Mouse (Mus musculus): Measurements from ENCODE around the gene Slc6a9.
A peak's percentile ranks its signal among the peaks of the same experiment; 100 is the strongest.

Gene Slc6a9

DNA sequence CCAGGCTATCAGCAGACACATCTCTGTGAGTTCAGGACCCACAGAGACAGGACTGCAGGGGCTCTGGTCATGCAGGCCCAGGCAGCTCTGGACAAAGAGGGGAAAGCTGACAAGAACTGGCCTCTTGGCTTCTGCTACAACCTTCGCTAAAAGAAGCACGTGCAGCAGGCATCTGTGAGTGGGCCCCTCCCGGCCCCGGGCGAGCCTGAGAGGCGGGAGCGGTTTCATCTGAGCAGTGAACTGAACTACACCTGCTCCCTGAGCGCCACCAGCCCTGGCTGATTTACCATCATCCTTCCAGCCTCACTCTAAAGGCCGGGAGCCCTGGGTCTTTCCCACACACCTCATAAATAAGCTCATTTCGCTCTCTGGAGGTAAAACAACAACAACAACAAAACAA lies 44.0 kb downstream of the Slc6a9 start:
- no peak for DNase-seq (ENCODE audit: low spot score in 2 of 2)

DNA sequence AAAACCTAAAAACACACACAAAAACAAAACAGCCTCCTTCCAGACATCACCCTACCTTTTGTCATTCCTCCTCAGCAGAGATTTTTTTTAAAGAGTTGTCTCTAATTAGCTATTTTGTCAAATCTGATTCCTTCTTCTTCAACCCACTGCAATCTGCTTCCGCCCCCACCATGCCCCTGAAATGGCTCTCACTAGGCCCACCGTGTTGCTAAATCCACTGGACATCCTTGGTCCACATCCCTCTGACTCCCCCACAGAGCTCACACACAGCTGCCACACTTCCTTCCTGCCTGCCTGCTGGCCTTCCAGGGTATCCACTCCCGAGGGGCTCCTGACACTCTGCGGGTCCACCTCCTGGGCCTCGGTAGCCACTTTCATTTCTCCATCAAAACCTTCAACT lies 44.4 kb downstream of the Slc6a9 start:
- DNase-seq (ENCODE audit: low spot score in 2 of 2), result no peak

DNA sequence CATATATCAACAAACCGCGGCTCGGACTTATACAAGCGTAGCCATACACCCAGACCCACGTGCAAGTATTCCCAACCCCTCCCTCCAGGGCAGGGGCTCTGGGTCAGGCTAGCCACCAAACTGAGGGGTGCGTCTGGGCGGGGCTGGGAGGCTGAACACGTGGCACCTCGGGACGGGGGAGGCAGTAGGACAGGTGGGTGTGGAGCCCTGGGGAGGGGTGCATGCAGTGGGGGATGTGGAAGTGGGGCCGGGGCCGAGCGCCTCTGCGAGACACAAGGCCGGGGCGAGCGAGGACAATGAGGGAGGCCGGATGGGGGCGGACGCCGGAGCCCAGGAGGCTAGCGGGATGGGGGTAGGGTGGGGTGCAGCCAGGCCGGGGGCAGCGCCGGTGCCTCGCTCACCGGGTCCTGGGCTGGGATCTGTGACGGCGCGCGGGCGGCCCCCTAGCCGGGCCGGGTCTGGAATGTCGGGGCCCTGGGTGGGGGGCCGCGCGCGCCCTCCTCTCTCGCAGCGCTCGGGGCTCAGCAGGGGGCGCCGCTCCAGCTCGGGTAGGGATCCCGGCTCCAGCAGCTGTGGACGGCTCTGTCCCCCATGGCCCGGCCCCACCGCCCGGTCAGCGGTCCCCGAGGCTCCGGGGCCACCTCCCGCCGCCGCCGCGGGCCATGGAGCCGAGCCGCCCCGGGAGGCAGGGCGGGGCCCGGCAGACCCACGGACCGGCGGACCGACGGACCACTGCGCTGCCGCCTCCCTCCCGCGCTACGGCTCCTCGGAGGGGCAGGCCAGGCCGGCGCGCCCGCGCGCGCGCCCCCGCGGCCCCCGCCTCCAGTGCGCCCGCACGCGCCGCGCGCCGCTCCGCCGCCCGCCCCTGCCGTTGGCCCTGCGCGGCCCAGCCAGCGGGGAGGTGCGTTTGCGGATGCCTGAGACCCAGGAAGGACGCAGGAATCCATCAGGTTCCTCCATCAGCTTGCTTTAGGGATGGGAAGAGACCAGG lies 48.7 kb downstream of the Slc6a9 start, which contains the start of gene B4galt2:
B4galt2 (minus strand) TSS at position 787 of the 991 bp plus-strand sequence.
- peak in 1 of 2 experiments; percentile 65 for DNase-seq (ENCODE audit: low spot score in 2 of 2)

GRCm38 (mm10) chr4:117884146-117884545 lies 49.8 kb downstream of the Slc6a9 start:
- no peak for DNase-seq (ENCODE audit: low spot score in 2 of 2)

- DNase-seq (ENCODE audit: low spot score in 2 of 2), result no peak
These were observed 50.8 kb downstream of the Slc6a9 start for GRCm38 (mm10) chr4:117885093-117885492.

DNA sequence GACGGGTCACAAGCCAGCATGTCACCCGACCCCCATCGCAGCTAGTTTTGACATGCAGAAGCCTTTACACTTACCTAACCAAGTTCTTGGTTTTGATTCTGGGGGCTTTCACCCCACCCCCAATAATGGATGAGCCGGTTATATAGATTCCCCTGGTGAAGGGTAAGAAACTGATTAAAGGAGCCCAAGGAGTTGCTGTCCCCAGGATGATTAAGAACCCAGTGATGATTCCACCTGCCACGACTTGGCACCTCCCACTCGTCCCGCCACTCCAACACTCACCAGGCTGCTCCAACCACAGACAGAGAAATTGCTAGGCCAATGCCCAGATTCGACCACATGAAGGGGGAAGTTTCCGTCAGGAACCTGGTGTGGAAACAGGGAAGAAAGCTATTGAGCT lies 51.7 kb downstream of the Slc6a9 start:
- DNase-seq (ENCODE audit: low spot score in 2 of 2), result no peak

GRCm38 (mm10) chr4:117886644-117887043 lies 52.3 kb downstream of the Slc6a9 start:
- no peak for DNase-seq (ENCODE audit: low spot score in 2 of 2)

GRCm38 (mm10) chr4:117887133-117887532 lies 52.8 kb downstream of the Slc6a9 start, which contains the start of gene Atp6v0b:
Gene Atp6v0b (minus strand): TSS chr4:117887333.
- DNase-seq (ENCODE audit: low spot score in 2 of 2), result peak; percentile 89 to 96

DNA sequence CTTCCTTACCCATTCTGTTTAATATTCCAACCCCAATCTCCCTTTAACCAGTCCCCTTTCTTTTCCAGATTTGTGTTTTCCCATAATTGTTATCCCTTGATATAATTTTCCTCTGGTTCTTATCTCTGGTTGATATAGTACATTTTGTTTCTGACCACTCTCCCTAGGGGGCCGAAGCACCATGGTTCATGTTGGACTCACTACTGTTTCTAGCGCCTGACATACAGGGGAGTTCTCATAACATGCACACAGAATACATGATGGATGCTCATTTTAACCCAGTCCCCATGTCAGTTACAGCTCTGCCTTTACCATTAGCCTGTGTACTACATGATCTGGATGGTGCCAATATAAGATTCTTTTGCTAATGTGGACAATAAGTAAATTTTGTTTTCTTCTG lies 53.6 kb downstream of the Slc6a9 start:
- no peak for DNase-seq (ENCODE audit: low spot score in 2 of 2)

DNA sequence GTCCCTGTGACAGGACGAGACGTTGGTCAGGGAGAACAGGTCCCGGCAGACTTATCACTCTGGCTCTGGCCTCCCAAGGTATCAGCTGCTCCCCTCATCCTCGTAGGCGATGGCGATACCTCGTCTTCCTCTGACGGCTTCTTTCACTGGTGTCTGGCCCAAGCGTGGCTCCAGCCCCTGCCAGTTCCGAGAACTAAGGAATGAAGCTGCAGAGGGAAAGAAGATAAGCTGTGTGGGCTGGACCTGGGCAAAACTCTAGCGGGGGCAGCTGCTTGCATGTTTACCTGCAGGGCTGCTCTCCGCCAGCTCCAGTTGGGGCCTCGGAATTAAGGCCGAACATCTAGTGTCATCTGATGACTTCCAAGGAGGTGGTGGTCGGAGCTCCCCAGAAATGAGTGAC lies 55.2 kb downstream of the Slc6a9 start:
- no peak for DNase-seq (ENCODE audit: low spot score in 2 of 2)

GRCm38 (mm10) chr4:117890031-117890430 lies 55.7 kb downstream of the Slc6a9 start:
- no peak for DNase-seq (ENCODE audit: low spot score in 2 of 2)

GRCm38 (mm10) chr4:117890750-117891149 lies 56.4 kb downstream of the Slc6a9 start:
- DNase-seq (ENCODE audit: low spot score in 2 of 2), result no peak

DNA sequence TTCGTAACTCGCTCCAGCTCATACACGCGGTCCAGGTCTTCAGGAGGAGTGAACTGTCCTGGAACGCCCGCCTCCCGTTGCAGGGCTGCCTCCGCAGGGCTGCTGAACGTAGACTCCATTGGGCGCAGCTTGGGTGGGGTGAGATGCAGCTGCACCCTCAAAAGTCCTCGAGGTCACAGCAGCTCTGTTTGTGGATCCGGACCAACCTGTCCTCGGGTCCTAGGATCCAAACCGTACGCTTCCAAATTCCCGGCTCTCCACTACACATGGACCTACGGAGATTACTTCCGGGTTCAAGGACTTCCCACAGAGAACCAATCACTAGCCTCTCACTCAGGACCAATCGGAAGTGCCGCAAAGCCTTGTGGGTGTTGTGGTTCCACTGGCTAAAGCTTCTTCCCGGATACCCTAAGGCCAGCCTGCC lies 57.4 kb downstream of the Slc6a9 start, which contains the start of gene Dph2:
Dph2 (minus strand) TSS at position 295 of the 424 bp plus-strand sequence.
- peak; percentile 63 to 75 for DNase-seq (ENCODE audit: low spot score in 2 of 2)

GRCm38 (mm10) chr4:117893376-117893775 lies 59.1 kb downstream of the Slc6a9 start:
- no peak for DNase-seq (ENCODE audit: low spot score in 2 of 2)

DNA sequence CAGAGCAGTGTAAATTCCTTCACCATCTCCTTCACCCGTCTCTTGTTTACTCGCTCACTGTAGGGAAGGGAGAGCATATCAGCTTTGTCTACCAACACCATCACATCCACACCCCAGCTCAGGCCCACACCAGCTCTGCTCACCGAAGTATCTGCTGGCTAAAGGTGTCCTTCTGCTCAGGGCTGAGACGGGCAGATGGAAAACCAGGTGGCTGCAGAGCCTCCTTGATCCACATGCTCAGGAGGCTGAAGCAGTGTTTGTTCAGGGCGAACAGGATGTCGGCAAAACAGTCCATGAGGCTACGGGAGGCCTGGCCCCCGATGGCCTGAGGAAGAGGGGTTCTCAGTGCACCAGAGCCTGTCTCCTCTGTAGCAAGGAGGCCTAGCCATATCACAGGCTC lies 60.3 kb downstream of the Slc6a9 start:
- DNase-seq (ENCODE audit: low spot score in 2 of 2), result no peak

GRCm38 (mm10) chr4:117895339-117895738 lies 61.0 kb downstream of the Slc6a9 start:
- DNase-seq (ENCODE audit: low spot score in 2 of 2), result no peak

- DNase-seq (ENCODE audit: low spot score in 2 of 2), result no peak
These were observed 61.7 kb downstream of the Slc6a9 start for GRCm38 (mm10) chr4:117896031-117896430.

- DNase-seq (ENCODE audit: low spot score in 2 of 2), result no peak
These were observed 63.8 kb downstream of the Slc6a9 start for GRCm38 (mm10) chr4:117898111-117898510.

DNA sequence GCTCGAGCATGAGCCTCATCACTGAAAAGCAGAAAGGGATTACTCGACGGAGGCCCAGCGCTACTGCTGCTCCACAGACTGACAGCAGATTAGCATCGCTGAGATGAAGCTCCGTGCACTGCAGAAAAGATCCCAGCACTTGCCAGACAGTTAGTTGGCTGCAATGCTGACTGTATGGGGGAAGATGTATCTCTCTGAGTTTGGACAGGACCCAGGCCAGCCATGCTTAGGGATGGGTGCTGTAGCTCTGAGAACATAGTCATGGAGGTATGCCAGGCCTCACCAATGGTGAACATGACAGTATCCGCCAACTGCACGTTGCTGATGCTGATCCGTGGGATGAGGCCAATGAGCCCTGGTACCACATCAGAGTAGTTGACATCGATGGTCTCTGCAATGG lies 69.8 kb downstream of the Slc6a9 start:
- no peak for DNase-seq (ENCODE audit: low spot score in 2 of 2)

- no peak for DNase-seq (ENCODE audit: low spot score in 2 of 2)
These were observed 70.5 kb downstream of the Slc6a9 start for GRCm38 (mm10) chr4:117904761-117905160.

GRCm38 (mm10) chr4:117906196-117906595 lies 71.9 kb downstream of the Slc6a9 start:
- DNase-seq (ENCODE audit: low spot score in 2 of 2), result no peak

GRCm38 (mm10) chr4:117908834-117909453 lies 74.6 kb downstream of the Slc6a9 start:
- no peak for DNase-seq (ENCODE audit: low spot score in 2 of 2)

GRCm38 (mm10) chr4:117912131-117912561 lies 77.8 kb downstream of the Slc6a9 start:
- DNase-seq (ENCODE audit: low spot score in 2 of 2), result no peak
